Mouse (Mus musculus) lung, adult 18-20 months (tissue): ENCODE results near the gene Gm20388.
"Not testable (repeated sequence)": the region's sequence is repeated elsewhere in the genome, so short reads cannot be mapped to it uniquely, and the experiment has no call there.

Experiments used
- DNase-seq, 2 experiments: peaks; one replicate each; pipeline ENCODE4 v3.0.0; 2022; ENCODE audit warnings: mixed read lengths in 2 of 2

Gm20388 gene

DNA sequence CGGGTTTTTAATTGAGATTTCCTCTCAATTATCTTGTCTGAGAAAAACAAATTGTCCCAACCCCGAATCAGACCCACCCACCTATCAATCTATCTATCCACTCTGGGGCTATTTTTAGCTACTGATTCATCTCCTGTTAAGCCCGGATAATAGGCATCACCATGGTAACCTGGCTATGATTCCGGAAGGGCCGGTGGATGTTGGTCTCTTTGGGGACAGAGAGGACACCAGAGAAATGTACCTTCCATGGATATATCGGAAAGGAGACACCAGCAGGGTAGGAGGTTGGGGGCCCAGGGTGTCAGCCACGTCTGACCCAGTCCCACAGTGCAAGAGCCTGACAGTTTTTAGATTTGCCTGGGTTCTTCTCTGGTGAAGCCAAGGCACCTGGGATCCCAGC, 3224.8 kb downstream of the Gm20388 start:
- DNase-seq: no peak

DNA sequence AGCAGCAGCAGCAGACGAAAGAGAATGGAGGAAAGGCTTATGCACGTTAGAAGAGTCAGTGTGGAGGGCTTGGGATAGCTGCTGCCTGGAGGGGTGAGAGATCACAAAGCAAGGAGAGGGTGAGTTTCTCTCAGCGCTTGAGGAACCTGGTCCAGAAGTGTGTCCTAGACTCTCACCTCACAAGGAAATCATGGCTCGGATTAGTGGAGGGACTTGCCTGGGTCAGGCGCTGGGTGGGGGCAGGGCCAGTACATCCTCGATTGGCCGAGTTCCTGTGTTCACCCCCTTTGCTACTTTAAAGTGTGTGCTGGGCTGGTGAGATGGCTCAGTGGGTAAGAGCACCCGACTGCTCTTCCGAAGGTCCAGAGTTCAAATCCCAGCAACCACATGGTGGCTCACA, 3225.2 kb downstream of the Gm20388 start:
- DNase-seq: no peak

DNA sequence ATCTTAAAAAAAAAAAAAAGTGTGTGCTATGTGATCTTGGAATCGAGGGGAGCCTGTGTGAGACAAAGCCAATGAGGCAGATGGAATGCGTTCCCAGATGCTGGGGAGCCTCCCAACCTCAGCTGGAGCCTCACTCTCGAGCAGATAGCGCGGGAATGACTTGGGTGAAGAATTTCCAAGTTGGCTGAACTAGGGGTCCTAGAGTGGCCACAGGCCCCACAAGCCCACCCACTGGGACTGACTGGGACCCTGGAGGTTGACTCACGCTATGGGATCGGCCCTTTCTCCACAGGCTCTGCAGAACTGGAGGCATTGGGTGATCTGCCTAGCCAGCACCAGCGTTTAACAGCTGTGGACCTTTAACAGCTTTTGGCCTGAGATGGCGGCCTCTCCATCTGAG, 3225.6 kb downstream of the Gm20388 start:
- no peak for DNase-seq

GRCm38 (mm10) chr8:123137645-123138077, 3227.0 kb downstream of the Gm20388 start:
- DNase-seq: no peak

GRCm38 (mm10) chr8:123138741-123139140, 3228.1 kb downstream of the Gm20388 start:
- no peak for DNase-seq

- peak; percentile 60 to 83 for DNase-seq
These were observed 3231.3 kb downstream of the Gm20388 start for GRCm38 (mm10) chr8:123141741-123142462.

- DNase-seq: peak; percentile 31 to 55
These were observed 3234.6 kb downstream of the Gm20388 start for GRCm38 (mm10) chr8:123145279-123145678.

DNA sequence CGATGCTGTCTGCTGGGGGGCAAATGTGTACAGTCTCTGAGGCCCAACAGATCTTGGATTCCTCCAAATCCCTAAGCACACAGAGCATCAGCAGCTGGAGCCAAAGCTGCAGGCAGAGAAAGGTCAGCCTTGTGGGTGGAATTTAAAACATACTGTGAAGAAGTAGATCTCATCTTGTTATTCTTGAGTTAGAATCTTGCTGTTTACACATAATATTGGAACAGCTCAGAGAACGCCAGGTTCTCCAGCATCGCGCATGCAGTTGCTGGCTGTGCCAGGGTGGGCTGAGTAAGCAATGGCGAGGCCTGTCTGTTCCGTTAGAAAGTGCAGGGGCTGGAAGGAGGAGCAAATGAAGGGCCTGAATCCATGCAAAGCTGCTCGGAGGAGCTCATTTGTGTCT, 3235.7 kb downstream of the Gm20388 start:
- DNase-seq: peak in 1 of 2 experiments; percentile 34

DNA sequence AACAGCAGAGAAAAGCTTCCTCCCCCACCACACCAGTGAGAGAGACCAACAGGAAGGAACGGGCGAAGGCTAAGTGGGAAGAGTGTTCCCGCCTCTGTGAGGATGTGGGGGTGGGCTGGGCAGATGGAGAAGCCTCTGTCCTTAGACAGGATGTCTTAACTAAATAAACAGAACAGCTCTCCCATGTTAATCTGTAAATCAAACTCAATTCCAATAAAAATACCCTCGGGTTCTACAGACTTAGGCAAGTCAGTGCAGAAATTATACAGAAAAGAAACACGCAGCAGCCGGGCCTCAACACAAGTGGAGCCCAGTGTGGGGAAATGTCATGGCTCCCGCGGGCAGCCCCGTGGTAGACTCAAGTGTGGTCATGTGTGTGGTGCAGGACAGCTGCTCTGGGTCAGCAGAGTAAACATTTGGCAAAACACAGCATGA, 3240.1 kb downstream of the Gm20388 start:
- peak; percentile 39 to 58 for DNase-seq

DNA sequence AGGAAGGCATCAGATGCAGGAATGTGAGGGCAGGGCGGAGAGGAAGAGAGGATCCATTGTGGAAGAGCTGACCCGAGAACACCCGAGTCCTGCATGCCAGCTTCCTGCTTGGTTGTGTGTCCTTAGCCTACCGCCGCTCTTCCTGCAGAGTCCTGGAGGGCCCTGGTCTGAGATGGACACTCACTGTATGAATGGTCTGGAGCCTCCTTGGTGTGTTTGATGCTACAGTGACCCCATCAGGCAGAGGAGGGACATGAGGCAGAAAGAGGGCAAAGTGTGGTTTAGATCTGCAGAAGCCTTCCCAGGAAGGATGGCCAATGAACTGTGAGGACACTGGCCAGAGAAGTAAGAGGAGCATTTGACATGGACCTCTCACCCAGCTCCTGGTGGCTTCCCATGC, 3244.5 kb downstream of the Gm20388 start:
- peak; percentile 33 to 36 for DNase-seq

DNA sequence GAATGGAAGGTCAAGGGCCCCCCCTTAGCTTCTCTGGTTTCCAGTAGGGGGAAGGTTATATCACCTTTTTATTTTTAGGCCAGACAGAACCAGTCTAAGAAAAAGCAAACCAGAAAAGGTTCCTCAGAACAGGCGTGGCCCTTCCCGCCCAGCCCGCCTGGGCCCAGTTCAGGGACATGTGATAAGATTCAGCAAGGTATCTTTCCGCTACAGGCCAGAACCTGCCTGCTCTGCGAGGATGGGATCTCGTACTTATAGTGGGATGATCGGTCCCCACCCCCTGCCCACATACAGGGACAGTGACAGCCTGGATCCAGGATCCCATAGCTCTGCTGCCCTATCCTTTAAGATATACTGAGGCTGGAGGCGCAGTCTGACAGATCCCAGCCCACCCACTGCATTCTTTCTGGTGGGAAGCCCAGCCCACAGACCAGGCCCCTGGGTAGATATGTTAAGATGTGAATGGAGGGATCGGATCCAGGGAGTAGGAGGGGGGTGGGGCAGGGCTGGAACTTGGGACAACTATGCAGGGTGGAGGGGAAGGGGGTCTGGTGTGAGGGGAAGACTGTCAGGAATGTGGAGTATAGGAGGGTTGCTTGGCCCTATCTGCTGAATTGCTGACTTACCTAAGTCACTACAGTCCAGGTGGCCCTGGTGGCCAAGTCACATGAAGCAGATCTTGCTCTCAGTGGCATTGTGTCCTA, 3245.6 kb downstream of the Gm20388 start:
- DNase-seq: no peak

DNA sequence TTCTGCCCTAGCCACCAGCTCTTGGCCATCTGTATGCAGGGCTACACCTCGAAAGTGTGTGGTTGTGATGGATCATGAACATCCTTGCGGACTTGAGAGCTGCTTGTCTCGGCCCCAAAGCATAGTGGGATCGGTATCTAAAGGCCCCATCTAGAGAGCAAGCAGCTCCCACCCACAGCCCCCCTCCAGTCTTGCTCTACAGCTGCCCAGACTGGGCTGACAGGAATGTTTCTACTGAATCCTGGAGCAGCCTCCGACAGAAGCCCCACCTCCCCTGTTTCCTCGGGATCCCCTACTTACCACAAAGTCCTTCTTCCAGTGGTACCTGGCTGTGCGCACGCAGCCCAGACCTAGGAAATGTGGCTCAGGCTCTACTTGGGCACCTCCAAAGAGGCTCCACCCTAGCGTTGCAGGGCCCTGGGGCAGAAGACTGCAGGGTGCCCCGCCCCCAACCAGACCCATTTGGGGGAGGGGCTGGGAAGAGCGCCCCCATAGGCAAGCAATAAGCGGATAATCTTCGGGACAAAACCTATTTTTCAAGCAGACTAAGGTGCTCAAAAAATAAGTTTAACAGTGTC, 3247.3 kb downstream of the Gm20388 start, which contains the start of gene Sult5a1:
Sult5a1 (minus strand) TSS at position 428 of the 578 bp plus-strand sequence.
- DNase-seq: no peak

- peak; percentile 31 to 52 for DNase-seq
These were observed 3270.8 kb downstream of the Gm20388 start for GRCm38 (mm10) chr8:123181391-123181790.

DNA sequence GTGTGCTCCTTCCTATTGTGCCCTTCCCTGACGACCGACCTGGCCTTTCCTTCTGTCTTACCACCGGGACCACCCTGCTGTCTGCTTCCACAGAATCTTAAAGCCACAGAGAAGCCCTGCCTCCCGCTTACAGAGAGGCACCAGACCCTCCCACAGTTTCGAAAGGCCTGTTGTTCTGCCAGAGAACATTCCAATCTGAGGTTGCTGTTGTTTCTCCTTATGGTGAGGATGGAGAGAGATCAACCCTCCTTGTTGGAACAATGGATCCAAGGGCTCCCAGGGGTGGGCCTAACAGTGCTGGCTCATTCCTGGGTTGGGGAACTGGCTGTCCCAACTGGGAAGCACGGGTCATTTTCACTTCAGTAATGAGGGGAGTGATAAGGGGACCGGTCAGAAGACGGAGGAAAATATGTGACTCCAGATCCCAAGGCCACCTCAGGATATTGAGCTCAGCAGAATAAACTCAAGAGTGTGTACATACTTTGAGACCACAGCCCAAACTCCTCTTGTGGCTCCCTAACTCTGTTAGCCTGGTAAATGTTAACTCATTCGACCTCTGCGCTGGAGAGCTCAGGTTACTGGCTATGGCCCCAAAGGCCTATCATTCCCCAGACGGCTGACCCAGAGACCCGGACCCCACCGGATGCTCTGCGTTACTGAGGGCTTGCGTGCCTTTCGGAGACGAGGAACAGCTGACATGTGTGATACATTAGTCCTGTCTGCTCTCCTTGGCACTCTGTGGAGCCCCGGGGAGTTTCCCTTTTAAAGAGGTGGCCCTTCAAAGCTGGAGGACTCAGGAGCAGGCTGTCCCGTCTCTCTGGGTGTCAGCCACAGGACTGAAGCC, 3275.1 kb downstream of the Gm20388 start, which contains the start of gene Dpep1:
Dpep1 (plus strand) TSS at position 677 of the 844 bp plus-strand sequence.
- peak; percentile 58 to 79 for DNase-seq

DNA sequence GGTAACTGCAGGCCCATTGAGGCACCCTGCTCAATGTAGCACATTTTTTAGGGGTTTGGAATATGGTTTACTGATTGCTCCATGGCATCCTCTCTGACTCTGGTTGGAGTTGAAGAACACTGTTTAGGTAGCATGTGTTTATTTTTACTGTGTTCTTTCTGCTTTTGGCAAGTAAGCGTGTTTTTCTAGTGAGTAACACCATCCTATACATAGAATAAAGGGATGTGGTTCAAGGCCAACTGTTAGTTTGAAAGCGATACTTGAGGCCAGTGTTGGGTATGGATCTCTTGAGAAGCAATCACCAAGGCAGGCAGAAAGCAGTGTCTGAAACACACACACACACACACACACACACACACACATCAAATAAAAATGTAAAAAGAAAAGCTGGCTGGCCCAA, 3277.4 kb downstream of the Gm20388 start:
- DNase-seq: no peak

GRCm38 (mm10) chr8:123188841-123189240, 3278.2 kb downstream of the Gm20388 start:
- DNase-seq: no peak

- peak; percentile 65 to 70 for DNase-seq
These were observed 3280.0 kb downstream of the Gm20388 start for GRCm38 (mm10) chr8:123190678-123191077.

- no peak for DNase-seq
These were observed 3281.3 kb downstream of the Gm20388 start for GRCm38 (mm10) chr8:123191908-123192307.

DNA sequence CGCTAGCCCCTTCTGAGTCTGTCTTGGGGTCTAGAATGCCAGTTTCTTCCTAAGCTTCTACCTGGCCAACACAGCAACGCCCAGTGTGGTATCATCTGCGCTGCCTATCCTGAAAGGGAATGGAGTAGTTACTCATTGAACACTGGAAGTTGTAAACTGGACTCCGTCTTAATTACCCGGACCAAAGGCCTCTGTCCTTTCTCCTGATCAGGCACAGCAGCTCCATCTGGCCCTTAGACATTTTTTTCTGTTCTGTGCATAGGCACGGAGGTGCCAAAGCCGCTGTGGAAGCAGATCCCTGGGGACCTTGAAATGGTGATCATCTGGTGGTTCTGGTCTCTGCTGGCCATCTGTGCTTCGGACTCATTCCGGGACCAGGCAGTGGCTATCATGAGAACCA, 3283.1 kb downstream of the Gm20388 start:
- DNase-seq: no peak

GRCm38 (mm10) chr8:123197016-123197415, 3286.4 kb downstream of the Gm20388 start:
- not testable (repeated sequence) for DNase-seq

- no peak for DNase-seq
These were observed 3289.2 kb downstream of the Gm20388 start for GRCm38 (mm10) chr8:123199864-123200263.

DNA sequence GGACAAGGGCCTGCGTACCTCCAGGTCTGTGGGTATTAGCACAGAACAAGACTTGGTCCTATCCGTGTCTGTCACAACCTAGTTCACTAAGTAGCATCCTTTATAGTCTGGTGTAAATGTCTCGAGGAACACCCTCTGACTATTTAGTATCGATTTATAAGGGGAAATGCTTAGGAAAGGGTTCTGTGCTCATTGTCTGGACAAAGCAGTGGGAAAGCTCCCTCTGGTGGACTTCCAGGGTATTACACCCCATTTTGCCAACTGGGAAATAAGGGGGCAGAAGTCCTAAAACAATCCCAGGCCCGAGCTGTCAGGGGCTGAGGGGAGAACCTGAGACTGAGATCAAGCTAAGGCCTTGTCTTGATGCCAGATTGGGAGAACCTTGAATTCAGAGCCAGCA, 3291.6 kb downstream of the Gm20388 start:
- DNase-seq: peak; percentile 34 to 60

GRCm38 (mm10) chr8:123203571-123203970, 3292.9 kb downstream of the Gm20388 start:
- no peak for DNase-seq
